Mouse (Mus musculus) CH12.LX (cell line): ENCODE results near the gene Gm15557. TPM values are rescaled to one million over a fixed set of nuclear protein-coding genes. Genes with fewer than 3 reads are reported as not detected.
A peak's percentile ranks its signal among the peaks of the same experiment; 100 is the strongest.

Experiments
- DNase-seq: peaks from one replicate; pipeline ENCODE4 v3.0.0-alpha.2; 2013; ENCODE audit errors: extremely low read depth
- H3K27ac ChIP-seq: 2 replicates; pipeline ENCODE4 v1.5.1; 2012; ENCODE audit warnings: low read depth, mild to moderate bottlenecking, control low read depth, moderate library complexity; ENCODE audit not compliant: insufficient read depth
- H3K27me3 ChIP-seq: replicated peaks from 2 replicates; pipeline ENCODE3; 2012; ENCODE audit warnings: inconsistent platforms
- H3K36me3 ChIP-seq, 2 experiments: replicated peaks in 1 of 2; 2 replicates each; pipeline versions ENCODE3 to v1.6.1; 2012; ENCODE audit warnings: inconsistent platforms in 1 of 2, low read length in 1 of 2, mild to moderate bottlenecking in 1 of 2, mixed read lengths in 1 of 2, moderate library complexity in 1 of 2; ENCODE audit not compliant: control insufficient read depth in 1 of 2, insufficient read depth in 1 of 2
- H3K4me1 ChIP-seq, 2 experiments: 2 replicates each; pipeline ENCODE4 v1.6.1; 2012; ENCODE audit warnings: inconsistent platforms in 1 of 2, moderate library complexity in 1 of 2; ENCODE audit not compliant: insufficient read depth in 2 of 2, control insufficient read depth in 1 of 2
- H3K4me2 ChIP-seq: 2 replicates; pipeline ENCODE4 v1.6.1; 2012; ENCODE audit warnings: low read depth, mild to moderate bottlenecking, control low read depth; ENCODE audit not compliant: poor library complexity, insufficient read depth, severe bottlenecking
- H3K4me3 ChIP-seq, 3 experiments: fragments of 150-350 bp in 1 of 3; sonication (generic) in 1 of 3; replicated peaks in 1 of 3; 2 replicates each; pipeline versions ENCODE3 to v1.5.1; 2011 to 2012; ENCODE audit warnings: low read depth in 2 of 3, low read length in 2 of 3, mild to moderate bottlenecking in 2 of 3, moderate library complexity in 2 of 3, control low read depth in 1 of 3, improper control_type of control experiment in 1 of 3, inconsistent platforms in 1 of 3, mixed read lengths in 1 of 3; ENCODE audit not compliant: poor library complexity in 1 of 3
- H3K79me2 ChIP-seq: replicated peaks from 2 replicates; pipeline ENCODE4 v1.6.1; 2012; ENCODE audit warnings: mild to moderate bottlenecking, moderate library complexity; ENCODE audit not compliant: control insufficient read depth, poor library complexity, insufficient read depth, severe bottlenecking; ENCODE audit errors: extremely low read depth
- H3K9ac ChIP-seq: 2 replicates; pipeline ENCODE4 v1.6.1; 2012; ENCODE audit warnings: low read depth, mild to moderate bottlenecking, control low read depth, moderate library complexity; ENCODE audit not compliant: insufficient read depth
- H3K9me3 ChIP-seq: replicated peaks from 2 replicates; pipeline ENCODE3; 2012; ENCODE audit warnings: low read length, inconsistent platforms, mixed read lengths
- BHLHE40 ChIP-seq: IDR thresholded peaks from 2 replicates; pipeline ENCODE4 v1.6.1; 2011; ENCODE audit warnings: mild to moderate bottlenecking, low read depth, low read length, improper control_type of control experiment
- CHD1 ChIP-seq: IDR thresholded peaks from 2 replicates; pipeline ENCODE4 v1.6.1; 2012; ENCODE audit warnings: low read depth, low read length, improper control_type of control experiment, inconsistent platforms
- CHD2 ChIP-seq: IDR thresholded peaks from 2 replicates; pipeline ENCODE4 v1.6.1; 2011; ENCODE audit warnings: low read length, improper control_type of control experiment
- CTCF ChIP-seq, 2 experiments: IDR thresholded peaks in 1 of 2; conservative IDR thresholded peaks in 1 of 2; 2 replicates each; pipeline ENCODE4 v1.5.1; 2011 to 2012; ENCODE audit warnings: low read depth in 2 of 2, low read length in 2 of 2, improper control_type of control experiment in 1 of 2, inconsistent platforms in 1 of 2, mild to moderate bottlenecking in 1 of 2, moderate library complexity in 1 of 2
- ETS1 ChIP-seq: conservative IDR thresholded peaks from 2 replicates; pipeline ENCODE4 v1.6.1; 2012; ENCODE audit warnings: low read depth, mild to moderate bottlenecking, inconsistent platforms, low read length, improper control_type of control experiment, moderate library complexity
- IRF4 ChIP-seq: IDR thresholded peaks from 2 replicates; pipeline ENCODE4 v1.6.1; 2014; ENCODE audit warnings: low read depth, mild to moderate bottlenecking, inconsistent platforms, low read length, improper control_type of control experiment
- JUN ChIP-seq: IDR thresholded peaks from 2 replicates; pipeline ENCODE4 v1.6.1; 2011; ENCODE audit warnings: low read depth, mild to moderate bottlenecking, low read length, improper control_type of control experiment, moderate library complexity; ENCODE audit not compliant: insufficient read depth
- JUND ChIP-seq: conservative IDR thresholded peaks from 2 replicates; pipeline ENCODE4 v1.6.1; 2011; ENCODE audit warnings: low read depth, low read length, improper control_type of control experiment
- KAT2A ChIP-seq: IDR thresholded peaks from 2 replicates; pipeline ENCODE4 v1.6.1; 2012; ENCODE audit warnings: low read length, improper control_type of control experiment, inconsistent platforms; ENCODE audit not compliant: insufficient replicate concordance
- MAFK ChIP-seq: IDR thresholded peaks from 2 replicates; pipeline ENCODE4 v1.6.1; 2011; ENCODE audit warnings: low read length, improper control_type of control experiment; ENCODE audit not compliant: insufficient replicate concordance
- MAZ ChIP-seq: IDR thresholded peaks from 2 replicates; pipeline ENCODE4 v1.6.1; 2012; ENCODE audit warnings: low read depth, mild to moderate bottlenecking, inconsistent platforms, low read length, improper control_type of control experiment, moderate library complexity
- MEF2A ChIP-seq: IDR thresholded peaks from 2 replicates; pipeline ENCODE4 v1.6.1; 2014; ENCODE audit warnings: low read depth, mild to moderate bottlenecking, inconsistent platforms, low read length, improper control_type of control experiment, borderline replicate concordance
- NRF1 ChIP-seq: IDR thresholded peaks from 2 replicates; pipeline ENCODE4 v1.6.1; 2014; ENCODE audit warnings: low read depth, mild to moderate bottlenecking, inconsistent platforms, low read length, improper control_type of control experiment, moderate library complexity
- POLR2AphosphoS2 ChIP-seq: IDR thresholded peaks from 2 replicates; pipeline ENCODE4 v1.6.1; 2011; ENCODE audit warnings: low read depth, low read length, improper control_type of control experiment
- RCOR1 ChIP-seq: conservative IDR thresholded peaks from 2 replicates; pipeline ENCODE4 v1.6.1; 2012; ENCODE audit warnings: low read depth, mild to moderate bottlenecking, inconsistent platforms, low read length, improper control_type of control experiment
- SIN3A ChIP-seq: IDR thresholded peaks from 2 replicates; pipeline ENCODE4 v1.6.1; 2012; ENCODE audit warnings: low read length, improper control_type of control experiment, inconsistent platforms
- SMC3 ChIP-seq: IDR thresholded peaks from 2 replicates; pipeline ENCODE4 v1.6.1; 2011; ENCODE audit warnings: low read depth, low read length, improper control_type of control experiment
- TCF12 ChIP-seq: IDR thresholded peaks from 2 replicates; pipeline ENCODE4 v1.6.1; 2014; ENCODE audit warnings: low read depth, mild to moderate bottlenecking, inconsistent platforms, low read length, improper control_type of control experiment
- UBTF ChIP-seq: IDR thresholded peaks from 2 replicates; pipeline ENCODE4 v1.6.1; 2012; ENCODE audit warnings: low read depth, mild to moderate bottlenecking, inconsistent platforms, low read length, improper control_type of control experiment, moderate library complexity
- USF1 ChIP-seq: IDR thresholded peaks from 2 replicates; pipeline ENCODE4 v1.6.1; 2014; ENCODE audit warnings: low read depth, mild to moderate bottlenecking, inconsistent platforms, low read length, improper control_type of control experiment
- USF2 ChIP-seq: conservative IDR thresholded peaks from 2 replicates; pipeline ENCODE4 v1.6.1; 2011; ENCODE audit warnings: low read depth, low read length, improper control_type of control experiment
- ZKSCAN1 ChIP-seq: IDR thresholded peaks from 2 replicates; pipeline ENCODE4 v1.6.1; 2012; ENCODE audit warnings: low read depth, inconsistent platforms, low read length, improper control_type of control experiment, borderline replicate concordance
- ZMIZ1 ChIP-seq: IDR thresholded peaks from 2 replicates; pipeline ENCODE4 v1.6.1; 2012; ENCODE audit warnings: low read depth, mild to moderate bottlenecking, inconsistent platforms, low read length, improper control_type of control experiment
- ZNF384 ChIP-seq: IDR thresholded peaks from 2 replicates; pipeline ENCODE4 v1.6.1; 2012; ENCODE audit warnings: low read depth, low read length, improper control_type of control experiment, inconsistent platforms
- dilution Hi-C: fragments of 300-500 bp; cut with MboI; formaldehyde crosslinking; loops from 2 replicates; pipeline ENCODE4 v1.14.3; 2020; ENCODE audit warnings: low sequenced_read_pairs; ENCODE audit not compliant: extremely low pct_unique_long_range_greater_than_20kb, extremely low pct_ligation_motif_present
- in situ Hi-C: fragments of 300-500 bp; cut with MboI; formaldehyde crosslinking; loops from 3 replicates; pipeline ENCODE4 v1.14.3; 2019; ENCODE audit warnings: low sequenced_read_pairs, low pct_ligation_motif_present, low pct_unique_long_range_greater_than_20kb, mixed read lengths
- polyA plus RNA-seq: library from polyadenylated mRNA; unstranded; fragments of >175 nt; gene quantifications from 2 replicates; pipeline ENCODE4 v1.2.1, GENCODE M21; 2012; ENCODE audit warnings: low read depth; ENCODE audit not compliant: insufficient read length
- total RNA-seq, 2 experiments: library from RNA; depleted of rRNA; stranded (reverse); fragments of 300-350 nt in 1 of 2; fragments of >200 nt in 1 of 2; gene quantifications; 2 replicates each; pipeline ENCODE4 v1.2.3; 2012 to 2014

Gm15557 gene
- total and polyA plus RNA-seq, 3 experiments, result not detected

- peak; percentile 56; the same call in 1 of the 2 replicates for TF ChIP-seq SIN3A
Observed at GRCm38 (mm10) chr2:155956134-155957059, 15.9 kb downstream of the Gm15557 start, which contains the start of gene Cep250 (continued).

- Histone ChIP-seq H3K4me3 (no peak overlapping the region), H3K4me1 (peaks cover 5 to 49% of the 10 kb centered on the region in 2 experiments; a peak in 3 of 4 replicates), H3K79me2 (peaks cover 15% of the 10 kb centered on the region; the same call in 1 of the 2 replicates), H3K36me3 (peaks cover 21 to 42% of the 10 kb centered on the region in 2 experiments), H3K9me3 (no peaks in the 10 kb centered on the region), H3K27me3 (peaks cover under 1% of the 10 kb centered on the region), H3K27ac (no peak overlapping the region)
- dilution Hi-C loops, result no loop called here
- in situ Hi-C loops, result loop anchor here (10.0 kb wide), 1 partner anchor 175 kb away; no protein-coding TSS in a partner anchor
- TF ChIP-seq CHD2, result no peak
- TF ChIP-seq ZMIZ1, result no peak
- no peak for TF ChIP-seq USF2
- no peak for TF ChIP-seq MEF2A
- no peak for TF ChIP-seq IRF4
- no peak for TF ChIP-seq TCF12
- TF ChIP-seq MAZ, result no peak
- no peak for TF ChIP-seq UBTF
- no peak for TF ChIP-seq KAT2A
- TF ChIP-seq BHLHE40, result no peak
- no peak for TF ChIP-seq MAFK
- TF ChIP-seq SMC3, result no peak
- TF ChIP-seq JUND, result no peak
- TF ChIP-seq, all 38 proteins: peak for 0
- no peak overlapping the region for H3K4me2 ChIP-seq
- no peak for DNase-seq
- no peak overlapping the region for H3K9ac ChIP-seq
Observed at GRCm38 (mm10) chr2:155959981-155960380, 19.5 kb downstream of the Gm15557 start.

GRCm38 (mm10) chr2:155961862-155962261 is 21.3 kb downstream of the Gm15557 start:
- Histone ChIP-seq H3K9me3 (no peaks in the 10 kb centered on the region), H3K4me2 (no peak overlapping the region), H3K79me2 (peaks cover 14% of the 10 kb centered on the region; the same call in 1 of the 2 replicates), H3K4me3 (no peak overlapping the region), H3K4me1 (peaks cover 5 to 57% of the 10 kb centered on the region in 2 experiments; a peak in 3 of 4 replicates), H3K9ac (no peak overlapping the region), H3K36me3 (peaks cover 29 to 55% of the 10 kb centered on the region in 2 experiments), H3K27ac (no peak overlapping the region), H3K27me3 (no peaks in the 10 kb centered on the region)
- in situ Hi-C loops, result loop anchor here (10.0 kb wide), 1 partner anchor 173 kb away; no protein-coding TSS in a partner anchor
- no peak for TF ChIP-seq SIN3A
- no peak for TF ChIP-seq SMC3
- TF ChIP-seq MAFK, result no peak
- no peak for TF ChIP-seq ZNF384
- TF ChIP-seq CHD1, result no peak
- no peak for TF ChIP-seq USF1
- no peak for TF ChIP-seq JUND
- TF ChIP-seq POLR2AphosphoS2, result no peak
- TF ChIP-seq NRF1, result no peak
- peak; percentile 70 for TF ChIP-seq BHLHE40
- 0 out of 2 replicates have a peak, but pooled peaks have one; percentile 18 for TF ChIP-seq ETS1
- TF ChIP-seq CTCF (conservative IDR thresholded peaks at IDR 0.05 in 1 of 2, IDR thresholded peaks at IDR 0.05 in 1 of 2; ENCODE audit: low read depth in 2 of 2, low read length in 2 of 2), result peak in 1 of 2 experiments; percentile 24; a peak in 1 of 4 replicates
- TF ChIP-seq JUN, result no peak
- TF ChIP-seq RCOR1, result no peak
- peak; percentile 93 for TF ChIP-seq TCF12
- 0 out of 2 replicates have a peak, but pooled peaks have one; percentile 48 for TF ChIP-seq UBTF
- TF ChIP-seq ZKSCAN1, result no peak
- dilution Hi-C loops, result no loop called here
- peak; percentile 75 for DNase-seq
